Mouse (Mus musculus) heart, adult 8-10 months (tissue): Measurements from ENCODE around the gene St6galnac6. TPM values are rescaled to one million over a fixed set of nuclear protein-coding genes. Genes with fewer than 3 reads are reported as not detected.

Experiments
- microRNA-seq: library from miRNA; unstranded; fragments of <30 nt; microRNA quantifications from one replicate; pipeline ENCODE4 v1.2.0, GENCODE M21; 2022
- total RNA-seq, 4 experiments: library from RNA; stranded (reverse); gene quantifications; 2 replicates each; pipeline ENCODE4 v1.2.4; 2022

The St6galnac6 gene
- total RNA-seq, 4 experiments from 2014 or later, result 102 to 131 (median 114) TPM

Small RNA genes within 50 kb of the gene (microRNA-seq; reads per million reads assigned to microRNA genes)
- not detected for gene Mir1954

Other genes starting within 250 kb of the St6galnac6 start
- 10 to 100 TPM; 25.8 to 34.9 (median 28.0) TPM for gene Ciz1, start 247.4 kb upstream of the St6galnac6 start, total RNA-seq
- 1 to 10 TPM; 3.5 to 7.5 (median 4.6) TPM for gene Dnm1, start 246.4 kb upstream of the St6galnac6 start, total RNA-seq
- gene 1110008P14Rik, start 217.8 kb upstream of the St6galnac6 start, total RNA-seq, result 10 to 100 TPM; 43.8 to 49.1 (median 45.3) TPM
- gene Lcn2, start 211.5 kb upstream of the St6galnac6 start, total RNA-seq, result 1 to 10 TPM; 3.7 to 7.2 (median 6.4) TPM
- 10 to 100 TPM; 58.8 to 71.3 (median 63.6) TPM for gene Ptges2, start 203.8 kb upstream of the St6galnac6 start, total RNA-seq
- gene Naif1, start 149.3 kb upstream of the St6galnac6 start, total RNA-seq, result 1 to 10 TPM; 3.4 to 4.4 (median 3.5) TPM
- gene Slc25a25, start 148.3 kb upstream of the St6galnac6 start, total RNA-seq, result 1 to 10 TPM; 6.4 to 7.8 (median 7.0) TPM
- gene Fam102a, start 64.4 kb upstream of the St6galnac6 start, total RNA-seq, result 10 to 100 TPM in 1 of 4 experiments, 1 to 10 TPM in 3; 6.8 to 10.9 (median 8.6) TPM
- 10 to 100 TPM; 16.5 to 22.2 (median 18.6) TPM for gene Dpm2, start 28.9 kb upstream of the St6galnac6 start, total RNA-seq
- under 1 TPM in 1 of 4 experiments, not detected in 3; 0.34 TPM for gene Pip5kl1, start 24.9 kb upstream of the St6galnac6 start, total RNA-seq
- gene 9430097D07Rik, start 24.0 kb upstream of the St6galnac6 start, total RNA-seq, result not detected
- 10 to 100 TPM; 15.6 to 23.2 (median 20.7) TPM for gene St6galnac4, start 12.6 kb upstream of the St6galnac6 start, total RNA-seq
- 100 to 1,000 TPM; 656 to 809 (median 697) TPM for gene Ak1, start 22.0 kb downstream of the St6galnac6 start, total RNA-seq
- gene Eng, start 46.9 kb downstream of the St6galnac6 start, total RNA-seq, result 100 to 1,000 TPM; 111 to 143 (median 126) TPM
- 1 to 10 TPM; 5.5 to 6.0 (median 5.8) TPM for gene Fpgs, start 104.4 kb downstream of the St6galnac6 start, total RNA-seq
- 10 to 100 TPM; 23.3 to 27.1 (median 25.7) TPM for gene Cdk9, start 113.4 kb downstream of the St6galnac6 start, total RNA-seq
- 10 to 100 TPM; 16.4 to 28.8 (median 21.7) TPM for gene Sh2d3c, start 121.3 kb downstream of the St6galnac6 start, total RNA-seq
- not detected for gene 6330409D20Rik, start 141.3 kb downstream of the St6galnac6 start, total RNA-seq
- gene Tor2a, start 157.5 kb downstream of the St6galnac6 start, total RNA-seq, result 10 to 100 TPM in 1 of 4 experiments, 1 to 10 TPM in 3; 7.8 to 10.1 (median 8.2) TPM
- gene Ttc16, start 175.9 kb downstream of the St6galnac6 start, total RNA-seq, result under 1 TPM in 1 of 4 experiments, not detected in 3; 0.19 TPM
- 1 to 10 TPM; 2.7 to 4.0 (median 3.2) TPM for gene Ptrh1, start 176.1 kb downstream of the St6galnac6 start, total RNA-seq
- gene Cfap157, start 184.7 kb downstream of the St6galnac6 start, total RNA-seq, result not detected
- gene Stxbp1, start 247.5 kb downstream of the St6galnac6 start, total RNA-seq, result 10 to 100 TPM in 3 of 4 experiments, 1 to 10 TPM in 1; 8.5 to 10.8 (median 10.5) TPM